Mouse (Mus musculus): ENCODE results near the gene Glce.

Glce gene

GRCm38 (mm10) chr9:62025056-62025455, 97.4 kb downstream of the Glce start:
- DNase-seq, result peak; percentile 82

GRCm38 (mm10) chr9:62023879-62024278, 98.6 kb downstream of the Glce start:
- DNase-seq, result no peak

GRCm38 (mm10) chr9:62022961-62023680, 99.3 kb downstream of the Glce start:
- DNase-seq, result peak; percentile 91

GRCm38 (mm10) chr9:62021583-62022120, 100.8 kb downstream of the Glce start:
- peak; percentile 90 for DNase-seq

- peak; percentile 6 for DNase-seq
Measured at GRCm38 (mm10) chr9:62020259-62020658, 102.2 kb downstream of the Glce start.

GRCm38 (mm10) chr9:62018229-62019093, 104.0 kb downstream of the Glce start:
- DNase-seq, result peak; percentile 84

- DNase-seq, result no peak
Measured at GRCm38 (mm10) chr9:62017329-62017728, 105.1 kb downstream of the Glce start.

GRCm38 (mm10) chr9:62015504-62015903, 107.0 kb downstream of the Glce start:
- no peak for DNase-seq

- DNase-seq, result no peak
Measured at GRCm38 (mm10) chr9:62013316-62014097, 108.9 kb downstream of the Glce start.

GRCm38 (mm10) chr9:62008360-62008759, 114.1 kb downstream of the Glce start:
- DNase-seq, result peak; percentile 96

All from kidney, adult 9 months (tissue).